Mouse (Mus musculus) midbrain, embryonic 13.5 days (tissue): ENCODE results near the gene Hsd17b2. TPM values are rescaled to one million over a fixed set of nuclear protein-coding genes. Genes with fewer than 3 reads are reported as not detected.

ENCODE experiments used
- polyA plus RNA-seq: library from polyadenylated mRNA; unstranded; fragments of >200 nt; fragmentation: Nextera tagmentation; extraction: Ambion mirVana; gene quantifications from 2 replicates; pipeline ENCODE4 v1.2.1, GENCODE M21; 2015

Hsd17b2 gene
- polyA plus RNA-seq, 1 experiment from 2014 or later, result 0.16 TPM

Other genes starting within 250 kb of the Hsd17b2 start
- 0.90 and 1.0 TPM in 2 replicates for gene Plcg2, start 203.6 kb upstream of the Hsd17b2 start, polyA plus RNA-seq
- 0.78 and 1.0 TPM in 2 replicates for gene Sdr42e1, start 28.2 kb upstream of the Hsd17b2 start, polyA plus RNA-seq
- gene Mphosph6, start 100.0 kb downstream of the Hsd17b2 start, polyA plus RNA-seq, result 37.4 and 38.3 TPM in 2 replicates